Mouse (Mus musculus): Measurements from ENCODE around the gene Unc79.

DNA sequence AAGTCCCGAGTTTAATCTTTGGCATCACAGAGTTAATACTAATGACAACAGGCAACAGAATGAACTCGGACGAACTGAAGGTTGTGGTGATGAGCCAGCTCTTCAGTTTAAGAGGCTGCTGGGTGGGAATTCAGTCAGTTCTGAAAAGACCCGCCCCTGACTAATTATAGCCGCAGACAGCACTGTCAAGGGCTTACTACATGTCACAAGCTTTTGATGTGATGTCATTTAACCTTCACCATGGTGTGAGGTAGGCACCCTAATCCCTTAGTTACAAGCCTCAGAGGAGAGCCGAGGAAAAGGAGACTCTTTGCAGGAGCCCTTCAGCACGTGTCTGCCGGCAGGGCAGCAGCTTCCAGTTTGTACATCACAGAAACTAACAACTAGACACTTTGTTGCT, 239.6 kb downstream of the Unc79 start:
- TF ChIP-seq CTCF (IDR thresholded peaks at IDR 0.05; ENCODE audit: low read depth) (no peak), EP300 (IDR thresholded peaks at IDR 0.05; ENCODE audit: low read depth) (no peak)
